Mouse (Mus musculus): ENCODE data around the gene Itsn1.

Itsn1 gene

DNA sequence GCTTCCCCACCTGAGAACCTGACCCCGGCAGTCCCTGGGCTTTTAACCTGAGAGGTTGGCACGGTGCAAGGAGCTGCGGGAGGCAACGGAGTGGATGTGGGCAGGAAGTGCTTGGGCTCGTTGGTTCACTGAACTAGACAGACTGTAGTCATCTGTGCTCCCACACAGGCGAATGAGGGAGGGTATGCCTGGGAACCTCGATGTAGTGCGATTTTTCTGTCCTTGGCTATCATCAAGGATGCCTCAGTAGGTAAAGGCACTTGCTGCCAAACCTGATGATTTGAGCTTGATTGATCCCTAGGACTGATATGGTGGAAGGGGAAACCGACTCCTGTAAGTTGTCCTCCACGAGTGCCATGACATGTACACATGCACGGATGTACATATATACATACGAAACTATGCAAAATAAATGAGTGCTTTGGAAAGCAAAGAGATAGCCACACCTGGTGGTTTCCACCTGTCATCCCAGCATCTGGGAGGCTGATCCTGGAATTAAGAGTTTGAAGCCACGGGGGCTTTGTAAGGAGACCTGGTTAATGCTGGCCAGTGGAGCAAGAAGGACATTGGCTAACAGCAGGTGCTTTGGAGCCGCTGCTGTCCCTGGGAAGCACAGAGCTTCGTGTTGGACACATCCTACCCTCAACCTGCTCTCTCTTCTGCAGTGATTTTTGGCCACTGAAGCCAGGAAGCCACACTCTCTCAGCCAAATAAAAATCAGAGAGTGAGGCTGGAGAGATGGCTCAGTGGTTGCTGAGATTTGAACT, 180.7 kb downstream of the Itsn1 start:
- no peak for DNase-seq (ENCODE audit: low read depth)

DNA sequence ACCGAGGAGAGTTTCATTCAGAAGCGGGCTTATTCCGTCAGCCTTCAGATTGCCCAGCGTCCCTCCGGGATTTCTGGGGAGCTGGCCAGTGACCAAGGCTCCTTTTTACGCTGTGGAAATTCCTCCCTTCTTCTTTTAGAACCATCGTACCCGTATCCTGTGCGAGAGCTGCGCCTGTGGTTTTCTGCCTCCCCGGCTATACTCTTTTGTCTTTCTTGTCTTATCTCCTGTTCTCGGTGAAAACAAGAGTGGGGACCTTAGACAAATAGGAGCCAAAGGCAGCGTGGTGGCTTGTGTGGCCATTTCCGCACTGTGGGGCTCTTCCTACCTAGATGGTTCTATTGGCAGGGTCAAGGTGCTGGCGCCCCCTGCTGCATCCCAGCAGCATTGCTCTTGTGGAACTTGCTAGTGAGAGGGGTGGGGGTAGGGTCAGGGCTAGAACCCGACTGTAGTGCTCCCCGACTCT, 188.6 kb downstream of the Itsn1 start:
- DNase-seq (ENCODE audit: low read depth) = peak; percentile 71

DNA sequence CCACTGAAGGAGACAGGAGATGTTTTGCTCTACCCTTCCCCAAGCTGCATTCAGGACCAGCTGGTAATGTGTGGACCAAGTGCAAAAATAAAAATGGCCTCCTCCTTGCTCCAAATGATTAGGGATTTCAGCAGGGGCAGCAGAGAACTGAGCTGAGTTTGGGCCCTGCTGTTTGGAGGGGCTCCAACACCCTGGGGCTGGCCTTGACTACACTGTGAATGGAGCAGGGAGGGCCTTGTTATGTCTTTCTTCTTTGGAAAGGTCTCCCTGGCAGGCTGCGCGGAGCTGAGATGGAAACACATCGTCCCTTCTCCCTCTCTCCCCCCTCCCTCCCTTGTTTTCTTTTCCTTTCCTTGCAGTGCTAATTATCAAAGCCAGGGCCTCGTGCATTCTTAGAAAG, 189.4 kb downstream of the Itsn1 start:
- DNase-seq (ENCODE audit: low read depth) = no peak

DNA sequence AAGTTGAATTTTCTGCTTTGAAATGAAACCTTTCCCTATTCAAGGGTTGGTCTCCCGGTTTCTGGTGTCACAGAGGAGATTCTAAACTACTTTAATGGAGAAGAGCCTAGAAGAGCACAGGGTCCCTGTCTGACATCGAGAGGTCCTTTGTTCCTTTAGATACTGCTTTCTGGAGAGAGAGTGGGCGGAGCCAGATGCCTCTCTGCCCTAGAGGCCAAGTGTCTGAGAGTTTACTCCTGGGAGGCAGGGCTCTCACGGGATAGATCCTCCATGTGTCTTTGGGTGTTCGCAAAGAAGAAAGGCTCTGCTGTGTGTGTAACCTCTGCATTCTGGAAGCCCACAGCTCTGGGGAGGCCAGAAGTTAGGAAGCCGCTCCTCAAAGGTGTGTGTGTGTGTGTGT, 190.0 kb downstream of the Itsn1 start:
- DNase-seq (ENCODE audit: low read depth) = no peak

DNA sequence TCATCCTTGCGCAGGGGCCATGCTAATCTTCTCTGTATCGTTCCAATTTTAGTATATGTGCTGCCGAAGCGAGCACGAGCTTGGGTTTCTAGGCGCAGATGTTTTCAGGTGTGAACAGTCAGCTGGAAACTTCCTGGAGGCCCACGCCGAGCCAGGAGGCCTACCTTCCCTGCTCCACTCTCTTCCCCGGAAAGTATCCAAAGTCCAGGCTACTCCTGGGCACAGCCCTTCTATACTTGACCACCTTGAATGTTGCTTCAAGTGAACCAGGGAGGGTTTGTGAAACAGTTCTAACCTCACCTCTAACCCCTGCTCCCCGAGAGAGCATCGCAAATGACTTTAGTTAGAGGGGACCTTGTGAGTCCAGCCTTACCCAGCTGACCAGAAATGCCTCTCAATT, 192.3 kb downstream of the Itsn1 start:
- DNase-seq (ENCODE audit: low read depth) = no peak

DNA sequence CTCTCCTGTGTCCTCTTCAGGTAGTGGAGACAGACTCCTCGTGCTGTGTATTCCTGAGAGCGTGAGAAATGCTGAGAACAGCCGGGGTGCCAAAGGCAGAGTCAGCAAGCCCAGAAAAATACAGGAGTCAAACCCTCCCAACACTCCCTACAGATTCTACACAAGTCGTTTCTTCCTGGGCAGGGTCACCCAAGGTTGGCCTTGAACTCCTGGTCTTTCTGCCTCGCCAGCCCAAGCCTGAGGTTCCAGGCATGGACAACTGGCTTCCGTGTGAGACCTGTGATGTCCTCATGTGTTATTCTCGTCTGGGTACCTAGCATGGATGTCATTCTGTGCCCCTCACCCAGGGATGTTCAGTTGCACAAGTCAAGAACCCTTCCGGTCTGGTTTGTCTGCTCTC, 193.9 kb downstream of the Itsn1 start:
- DNase-seq (ENCODE audit: low read depth) = no peak

DNA sequence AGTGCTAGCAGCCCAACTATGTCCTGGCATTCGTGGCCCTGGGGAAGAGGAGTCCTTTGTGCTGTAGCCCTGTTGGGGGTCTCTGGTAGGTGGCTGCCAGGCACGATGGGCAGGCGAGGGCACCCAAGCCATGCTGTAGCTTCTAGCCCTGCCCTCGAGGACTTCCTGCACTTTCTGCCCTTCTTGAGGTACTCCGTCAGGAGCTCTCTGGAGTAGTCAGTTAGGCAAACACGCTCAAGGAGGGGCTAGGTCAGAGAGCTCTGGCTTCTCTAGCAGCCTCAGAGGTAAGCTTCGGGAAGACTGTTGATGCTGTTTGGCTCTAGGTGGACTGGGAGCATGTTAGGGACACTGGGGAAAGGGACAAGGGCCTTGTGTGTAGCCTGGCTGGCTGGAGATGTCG, 195.3 kb downstream of the Itsn1 start:
- no peak for DNase-seq (ENCODE audit: low read depth)

DNA sequence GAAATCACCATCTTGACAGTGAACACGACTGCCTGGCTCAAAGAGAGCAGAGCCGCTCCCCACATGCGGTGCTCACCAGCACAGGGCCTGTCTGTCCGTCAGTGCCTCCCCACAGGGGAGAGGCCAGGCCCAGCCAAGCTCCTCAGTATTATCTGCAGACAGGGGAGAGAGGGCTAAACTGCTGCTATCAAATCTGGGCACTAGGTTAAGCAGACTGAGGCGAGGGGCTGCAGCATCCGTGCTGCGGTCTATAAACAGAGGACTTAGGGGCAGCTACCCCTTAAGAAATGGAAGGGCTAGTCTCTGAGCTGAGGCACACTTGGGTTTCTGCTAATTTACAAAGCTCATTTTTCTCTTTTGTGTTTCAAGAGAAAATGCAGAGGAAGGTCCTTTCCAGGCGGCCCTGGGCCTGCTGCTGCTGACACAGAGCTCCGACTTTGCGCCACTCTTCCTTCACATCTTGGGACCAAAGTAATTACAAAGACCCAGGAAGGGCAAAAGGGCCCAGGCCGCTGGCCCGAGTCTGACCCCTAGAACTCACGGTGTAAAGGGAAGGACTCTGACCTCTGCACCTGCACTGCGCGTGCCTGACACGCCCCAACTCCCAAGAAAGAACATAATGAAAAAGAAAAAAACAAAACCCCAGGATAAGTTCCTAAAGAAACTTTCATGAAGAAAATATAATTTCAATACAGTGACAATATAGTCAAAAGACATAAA, 199.0 kb downstream of the Itsn1 start:
- DNase-seq (ENCODE audit: low read depth) = no peak

DNA sequence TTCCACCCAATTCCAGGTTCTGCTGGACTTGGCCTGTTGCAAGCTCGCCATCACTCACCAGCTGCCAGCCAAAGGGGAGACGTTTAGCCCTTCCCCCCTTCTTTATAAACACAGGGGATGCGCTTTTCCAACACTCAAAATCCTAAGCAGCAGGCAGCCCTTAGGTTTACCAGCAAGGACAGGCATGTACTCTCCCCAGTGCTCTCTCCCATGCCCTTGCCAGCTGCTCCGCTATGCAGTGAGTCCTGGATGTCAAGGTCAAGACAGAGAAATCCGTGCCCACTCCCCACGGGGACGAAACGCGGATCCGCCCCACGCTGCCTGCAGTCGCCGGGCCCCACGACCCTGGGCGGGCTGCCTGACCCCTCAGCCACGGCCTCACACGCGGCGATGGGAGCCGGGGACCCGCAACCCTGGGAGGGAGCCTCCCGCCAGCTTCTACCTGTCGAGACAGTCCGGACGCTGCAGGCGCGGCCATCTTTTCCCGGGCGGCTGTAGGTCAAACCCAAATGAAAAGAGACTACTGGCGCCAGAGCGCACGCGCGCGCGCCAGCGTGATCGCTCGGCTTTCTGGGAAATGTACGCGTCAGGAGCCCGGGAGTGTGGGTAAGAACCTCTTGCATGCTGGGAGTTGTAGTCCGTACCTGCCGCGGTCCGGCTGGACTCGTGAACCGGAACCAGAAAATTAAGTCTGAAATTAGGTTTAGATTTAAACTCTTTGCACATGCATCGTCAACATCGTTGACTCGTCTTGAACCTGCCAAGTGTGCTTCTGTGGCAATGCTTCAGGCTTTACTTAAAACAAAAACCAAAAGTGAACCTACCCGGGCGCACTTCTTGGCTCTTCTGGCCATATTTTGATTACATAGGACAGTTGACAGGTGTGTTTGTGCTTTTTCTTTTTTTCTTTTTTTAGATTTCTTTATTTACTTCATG, 202.3 kb downstream of the Itsn1 start:
- peak; percentile 94 for DNase-seq (ENCODE audit: low read depth)

DNA sequence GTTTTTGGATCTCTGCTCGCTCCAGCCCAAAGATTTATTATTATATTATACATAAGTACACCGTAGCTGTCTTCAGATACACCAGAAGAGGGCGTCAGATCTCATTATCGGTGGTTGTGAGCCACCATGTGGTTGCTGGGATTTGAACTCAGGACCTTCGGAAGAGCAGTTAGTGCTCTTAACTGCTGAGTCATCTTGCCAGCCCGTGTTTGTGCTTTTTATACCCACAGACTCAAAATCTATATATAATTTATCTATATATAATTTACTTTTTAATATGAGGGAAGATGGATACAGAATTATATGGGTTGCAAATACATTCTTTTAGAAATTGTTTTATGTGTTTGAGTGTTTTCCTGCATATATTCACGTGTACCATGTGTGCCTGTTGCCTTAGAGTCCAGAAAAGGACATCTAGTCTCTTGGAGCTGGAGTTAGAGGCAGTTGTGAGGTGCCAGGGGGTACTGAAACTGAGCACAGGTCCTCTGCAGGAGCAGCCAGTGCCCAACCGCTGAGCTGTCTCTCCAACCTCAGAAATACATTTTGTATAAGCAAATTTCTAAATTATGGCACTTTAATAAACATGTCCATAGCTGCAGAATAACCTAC, 203.1 kb downstream of the Itsn1 start:
- no peak for DNase-seq (ENCODE audit: low read depth)

DNA sequence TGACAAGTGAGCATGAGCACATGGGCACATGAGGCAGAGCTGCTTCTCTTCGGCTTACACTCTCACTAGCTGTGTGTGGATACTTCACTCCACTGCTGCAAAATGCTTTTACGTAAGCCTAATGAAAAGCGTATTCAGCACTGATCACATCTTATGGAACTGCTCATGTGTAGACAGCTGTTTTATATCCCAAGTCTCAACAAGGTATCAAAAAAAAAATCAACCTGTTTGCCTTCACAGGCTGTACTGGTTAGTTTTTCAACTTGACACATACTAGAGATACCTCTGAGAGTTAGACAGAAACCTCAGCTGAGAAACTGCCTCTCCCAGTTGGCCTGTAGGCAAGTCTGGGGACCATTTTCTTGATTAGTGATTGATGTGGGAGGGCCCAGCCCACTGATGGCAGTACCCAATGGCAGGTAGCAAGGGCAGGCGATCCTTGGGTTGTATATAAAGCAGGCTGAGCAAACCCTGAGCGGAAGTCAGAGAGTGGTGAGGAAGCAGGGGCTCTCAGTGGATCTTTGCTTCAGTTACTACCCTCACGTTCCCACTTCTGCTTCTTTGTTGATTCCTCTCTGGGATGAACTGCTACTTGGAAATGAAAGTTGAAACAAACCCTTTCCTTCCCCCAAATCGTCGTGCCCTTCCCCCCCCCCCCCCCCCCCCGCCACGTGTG, 203.9 kb downstream of the Itsn1 start:
- no peak for DNase-seq (ENCODE audit: low read depth)

DNA sequence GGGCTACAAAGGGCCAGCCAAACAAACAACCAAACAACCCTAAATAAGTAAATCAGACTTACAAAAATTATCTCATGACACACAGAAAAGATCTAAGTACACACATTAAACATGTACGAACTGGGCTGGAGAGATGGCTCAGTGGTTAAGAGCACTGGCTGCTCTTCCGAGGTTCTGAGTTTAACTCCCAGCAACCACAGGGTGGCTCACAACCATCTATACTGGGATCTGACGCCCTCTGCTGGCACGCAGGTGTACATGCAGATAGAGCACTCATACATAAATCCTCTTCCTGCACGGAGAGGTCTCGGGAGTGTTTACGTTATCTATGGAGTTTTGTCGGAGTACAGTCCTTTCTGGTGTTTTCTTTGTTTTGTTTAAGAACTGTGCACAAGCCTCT, 206.0 kb downstream of the Itsn1 start:
- peak; percentile 59 for DNase-seq (ENCODE audit: low read depth)

DNA sequence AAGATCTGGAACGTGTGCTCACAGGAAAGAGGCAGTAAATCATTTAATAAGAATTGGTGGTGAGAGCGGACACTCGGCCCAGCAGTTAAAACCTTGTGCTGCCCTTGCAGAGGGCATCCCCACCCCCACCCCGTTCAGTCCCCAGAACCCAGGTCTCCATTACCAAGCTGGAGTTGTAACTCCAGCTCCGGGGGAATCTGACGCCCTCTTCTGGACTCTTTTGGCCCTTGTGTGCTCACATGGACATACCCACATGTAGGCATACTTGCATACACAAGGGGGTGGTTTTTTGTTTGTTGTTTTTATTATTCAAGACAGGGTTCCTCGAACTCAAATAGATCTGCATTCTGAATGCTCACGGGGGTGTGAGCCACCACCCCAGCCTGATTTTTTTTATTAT, 206.6 kb downstream of the Itsn1 start:
- DNase-seq (ENCODE audit: low read depth) = no peak

DNA sequence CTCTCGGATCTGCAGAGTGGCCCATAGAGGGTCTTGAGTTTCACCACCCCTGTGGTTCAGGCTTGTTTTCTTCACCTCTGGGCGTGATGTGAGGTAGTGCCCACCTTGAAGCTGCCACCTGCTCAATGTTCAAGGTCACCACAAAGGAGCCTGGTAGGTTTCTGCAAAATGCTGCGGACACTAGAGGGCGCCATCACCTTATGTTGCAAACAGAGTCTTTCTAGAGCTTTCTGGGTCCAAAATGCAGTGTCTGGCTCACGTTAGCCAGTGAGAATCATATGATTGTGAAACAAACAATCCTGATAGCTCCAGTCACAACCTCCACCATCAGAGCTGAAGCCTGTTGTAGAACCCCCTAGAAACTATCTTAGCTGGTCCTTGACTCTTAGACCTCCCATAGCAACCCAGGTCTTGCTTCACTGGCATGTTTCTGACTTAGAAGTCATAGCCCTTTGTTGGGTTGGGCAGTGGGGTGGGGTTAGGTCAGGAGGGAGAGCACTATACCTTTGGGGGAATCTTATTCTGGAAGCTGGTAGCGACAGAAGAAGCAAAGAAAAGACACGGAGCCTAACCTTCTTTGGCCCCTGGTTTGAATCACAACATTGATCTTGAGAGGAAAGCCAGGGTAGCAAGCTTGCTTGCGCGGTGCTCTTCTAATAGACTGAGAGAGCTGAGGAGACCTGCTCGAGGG, 207.4 kb downstream of the Itsn1 start:
- peak; percentile 78 for DNase-seq (ENCODE audit: low read depth)

DNA sequence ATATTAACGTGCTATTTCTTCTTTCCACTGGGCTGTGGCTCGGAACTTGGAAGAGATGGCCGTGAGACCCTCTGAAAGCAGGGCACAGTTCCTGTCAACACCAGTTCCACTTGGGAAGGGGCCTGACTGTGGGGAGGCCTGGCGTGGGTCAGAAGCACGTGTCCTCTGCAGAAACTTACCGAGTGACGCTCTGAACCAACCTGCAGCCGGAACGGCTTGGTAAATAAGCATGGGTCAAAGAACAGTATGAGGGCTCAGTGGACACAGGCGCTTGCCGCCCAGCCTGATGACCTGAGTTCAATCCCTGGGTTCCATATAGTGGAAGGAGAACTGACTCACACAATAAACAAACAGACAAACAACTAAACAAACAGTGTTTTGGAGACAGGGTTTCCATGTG, 208.2 kb downstream of the Itsn1 start:
- DNase-seq (ENCODE audit: low read depth) = no peak

DNA sequence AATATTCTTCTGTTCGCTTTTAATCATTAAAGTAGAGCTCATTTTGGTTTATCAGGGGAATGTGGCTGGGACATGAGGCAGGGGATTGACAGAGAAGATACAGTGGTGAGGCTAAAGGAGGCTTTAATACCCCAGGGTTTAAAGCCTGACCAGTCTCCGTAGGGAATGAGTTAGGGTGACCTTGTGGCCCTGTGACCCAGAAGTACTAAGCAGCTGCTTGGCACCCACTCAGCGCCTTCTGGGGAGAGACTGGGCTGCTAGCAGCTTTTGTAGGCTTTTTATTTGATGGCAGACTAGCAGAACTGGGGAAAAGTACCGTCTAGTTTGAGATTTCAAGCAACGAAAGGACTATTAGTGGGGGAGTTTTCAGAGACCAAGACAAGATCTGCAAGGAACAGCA, 209.1 kb downstream of the Itsn1 start:
- DNase-seq (ENCODE audit: low read depth) = no peak

DNA sequence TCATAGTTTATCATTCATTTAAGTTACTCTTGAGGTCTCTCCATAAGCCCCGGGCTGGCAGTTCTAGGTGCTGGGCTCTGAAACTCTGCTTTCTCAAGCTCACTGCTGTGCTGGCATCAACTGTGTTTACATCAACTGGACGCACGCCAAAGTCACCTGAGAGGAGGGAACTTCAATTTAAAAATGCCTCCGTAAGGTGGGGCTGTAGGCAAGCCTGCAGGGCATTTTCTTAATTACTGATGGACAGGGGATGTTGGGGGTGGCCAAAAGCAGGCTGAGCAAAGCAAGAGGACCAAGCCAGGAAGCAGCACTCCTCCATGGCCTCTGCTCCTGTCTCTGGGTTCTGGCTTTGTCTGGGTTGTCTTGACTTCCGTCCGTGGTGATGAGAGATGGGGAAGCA, 211.6 kb downstream of the Itsn1 start:
- no peak for DNase-seq (ENCODE audit: low read depth)

DNA sequence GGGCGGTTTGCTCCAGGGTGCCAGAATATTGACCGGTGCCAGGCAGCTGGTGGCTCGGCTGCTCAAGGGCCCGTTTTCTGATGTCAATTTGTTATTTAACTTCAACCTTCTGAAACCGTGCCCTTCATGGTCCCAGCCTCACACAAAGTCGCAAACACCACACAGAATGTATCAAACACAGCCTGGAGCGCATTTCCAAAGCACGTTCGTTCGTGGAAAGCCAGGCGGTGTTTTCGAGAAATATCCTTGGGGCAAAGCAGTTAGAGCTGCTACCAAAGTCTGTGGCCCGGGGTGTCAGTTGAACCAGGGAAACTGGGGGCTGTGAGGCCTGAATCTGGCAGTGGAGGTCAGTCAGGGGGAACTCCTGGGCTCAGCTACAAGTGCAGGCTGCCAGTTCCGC, 213.1 kb downstream of the Itsn1 start:
- DNase-seq (ENCODE audit: low read depth) = no peak

DNA sequence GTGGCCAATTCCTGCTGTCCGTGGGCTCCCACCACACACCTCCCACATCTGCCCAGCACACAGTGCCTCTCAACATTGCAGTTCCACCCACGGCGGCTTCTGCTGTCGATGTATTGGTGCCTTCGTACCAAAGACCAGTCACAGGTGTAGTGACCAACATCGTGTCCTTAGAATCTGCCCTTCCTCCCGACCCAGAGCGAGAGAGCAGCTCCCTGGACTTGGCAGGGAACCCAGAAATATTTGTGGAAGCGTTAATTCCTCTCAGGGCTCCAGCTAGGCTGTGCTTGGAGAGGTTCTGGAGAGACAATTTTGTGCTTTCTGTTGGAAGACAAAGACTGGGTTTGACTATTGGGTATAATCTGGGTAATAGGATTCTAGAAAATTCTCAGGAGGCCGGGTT, 217.2 kb downstream of the Itsn1 start:
- DNase-seq (ENCODE audit: low read depth) = no peak

DNA sequence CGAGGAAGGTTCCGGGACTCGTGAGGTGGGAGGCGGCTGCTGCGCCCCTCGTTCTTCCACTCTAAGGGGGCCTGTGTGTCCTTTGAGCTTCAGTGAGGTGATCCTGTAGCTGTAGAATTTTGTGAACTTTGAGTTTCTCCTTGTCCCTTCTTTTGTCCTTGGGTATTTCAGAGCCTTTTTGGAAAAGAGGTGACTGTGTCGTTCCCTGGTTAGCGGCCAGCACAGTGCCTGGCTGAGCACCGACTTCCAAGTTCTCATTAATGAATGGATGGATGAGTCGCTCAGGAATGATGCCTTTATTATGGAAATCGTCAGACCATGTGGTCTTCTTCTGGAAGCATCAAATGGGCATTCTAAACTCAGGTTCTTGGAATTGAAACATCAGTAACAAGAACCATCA, 218.0 kb downstream of the Itsn1 start:
- no peak for DNase-seq (ENCODE audit: low read depth)

DNA sequence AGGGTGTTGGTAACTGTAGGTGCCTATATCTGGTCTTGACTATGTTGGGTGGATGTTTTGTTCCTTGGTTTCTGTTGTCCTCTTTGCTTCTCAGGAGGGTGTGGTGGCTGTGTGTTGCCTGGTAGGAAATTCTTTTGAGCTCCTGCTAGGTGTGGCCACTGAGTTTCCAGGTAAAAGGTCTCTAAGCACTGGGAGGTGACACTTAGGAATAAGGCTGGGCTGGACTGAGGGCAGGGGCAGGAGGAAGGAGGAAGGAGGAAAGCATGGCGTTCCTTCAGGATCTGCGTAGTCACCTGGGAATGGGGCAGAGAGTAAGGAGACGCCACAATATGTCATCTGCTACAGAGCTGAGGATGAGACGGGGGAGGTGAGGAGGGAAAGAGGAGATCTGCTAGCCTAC, 224.9 kb downstream of the Itsn1 start:
- no peak for DNase-seq (ENCODE audit: low read depth)

Data from c-Kit-positive CD71-positive TER-119-negative erythroid progenitor cells, embryonic 14.5 days (primary cell).